Mouse (Mus musculus): ENCODE results near the gene Idua.

DNA sequence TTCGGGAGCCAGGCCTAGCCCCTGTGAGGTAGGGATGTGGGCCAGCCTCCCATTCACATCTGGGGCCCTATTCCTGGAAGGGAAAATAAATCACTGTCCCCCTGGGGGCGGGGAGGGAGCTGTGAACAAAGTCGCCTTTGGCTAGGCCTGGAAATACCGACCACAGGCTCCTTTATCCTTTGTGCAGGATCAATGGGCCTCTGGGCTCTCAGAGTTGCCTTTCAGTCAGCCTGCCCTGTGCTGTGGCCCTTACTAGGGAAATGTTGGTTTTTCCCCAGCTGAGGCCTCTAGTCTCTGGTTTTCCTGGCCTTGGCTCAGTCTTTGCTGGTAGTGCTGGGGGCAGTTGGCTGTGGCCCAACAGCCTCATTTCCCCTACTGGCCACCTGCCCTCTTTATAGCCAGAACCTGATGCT is 37.2 kb downstream of the Idua start:
- TF ChIP-seq TAL1 (IDR thresholded peaks at IDR 0.05; ENCODE audit: low read length): no peak
- TF ChIP-seq GATA1 (IDR thresholded peaks at IDR 0.05; ENCODE audit: low read length): no peak
